Mouse (Mus musculus) hindbrain, embryonic 10.5 days (tissue): ENCODE results near the gene Pgf. TPM values are rescaled to one million over a fixed set of nuclear protein-coding genes. Genes with fewer than 3 reads are reported as not detected.

Experiments
- DNase-seq: peaks from one replicate; pipeline ENCODE4 v3.0.0-alpha.2; 2017; ENCODE audit warnings: low spot score
- H3K27ac ChIP-seq: fragments of 300-500 bp; sonication (generic); 2 replicates; pipeline ENCODE4 v1.5.1; 2016; ENCODE audit warnings: mild to moderate bottlenecking, moderate library complexity
- H3K27me3 ChIP-seq: fragments of 300-500 bp; sonication (generic); 2 replicates; pipeline ENCODE4 v1.6.1; 2016; ENCODE audit warnings: mild to moderate bottlenecking; ENCODE audit not compliant: poor library complexity, insufficient read depth, severe bottlenecking
- H3K36me3 ChIP-seq: fragments of 300-500 bp; sonication (generic); 2 replicates; pipeline ENCODE4 v1.6.1; 2016; ENCODE audit warnings: mild to moderate bottlenecking, moderate library complexity
- H3K4me1 ChIP-seq: fragments of 300-500 bp; sonication (generic); replicated peaks from 2 replicates; pipeline ENCODE4 v1.6.1; 2016; ENCODE audit warnings: mild to moderate bottlenecking
- H3K4me3 ChIP-seq: fragments of 300-500 bp; sonication (generic); 2 replicates; pipeline ENCODE4 v1.5.1; 2016; ENCODE audit warnings: mild to moderate bottlenecking, moderate library complexity
- H3K9me3 ChIP-seq: fragments of 300-500 bp; sonication (generic); 2 replicates; pipeline ENCODE4 v1.6.1; 2016; ENCODE audit warnings: mild to moderate bottlenecking, moderate library complexity
- WGBS: fragments of 180-500 bp; shearing (Covaris S2); methylation state at CpG from one replicate; pipeline ENCODE4 v1.1.7; 2016; 5-methylcytosine and 5-hydroxymethylcytosine counted together
- polyA plus RNA-seq: library from polyadenylated mRNA; unstranded; fragments of >200 nt; fragmentation: Nextera tagmentation; extraction: Ambion mirVana; gene quantifications from 2 replicates; pipeline ENCODE4 v1.2.1, GENCODE M21; 2016

The Pgf gene
- polyA plus RNA-seq, result 5.8 and 8.0 TPM in 2 replicates

- peak within 1 kb of the TSS; percentile 46 for H3K4me3 ChIP-seq
- 75% methylated on average over 10 of the region's 10 CpGs for WGBS
- no peaks in the 10 kb centered on the region for H3K9me3 ChIP-seq
- DNase-seq, result no peak
- peaks cover 65% of the 10 kb centered on the region for H3K4me1 ChIP-seq
- H3K36me3 ChIP-seq, result no peaks in the 10 kb centered on the region
- peak within 1 kb of the TSS; percentile 63 for H3K27ac ChIP-seq
- H3K27me3 ChIP-seq, result peaks cover 81% of the 10 kb centered on the region
Observed at GRCm38 (mm10) chr12:85177740-85178239, at the start of gene Pgf. Gene Pgf, minus strand, starts transcription at chr12:85177790.

- Histone ChIP-seq H3K27ac (no peak overlapping the region), H3K27me3 (no peaks in the 10 kb centered on the region), H3K4me3 (no peak overlapping the region), H3K9me3 (no peaks in the 10 kb centered on the region), H3K4me1 (peaks cover 8% of the 10 kb centered on the region), H3K36me3 (peaks cover 55% of the 10 kb centered on the region)
- WGBS, result 66% methylated on average over 7 of the region's 7 CpGs
- DNase-seq, result no peak
Observed at GRCm38 (mm10) chr12:85227227-85227626, 49.6 kb upstream of the Pgf start.

- no peaks in the 10 kb centered on the region for H3K27me3 ChIP-seq
- peaks cover 28% of the 10 kb centered on the region for H3K4me1 ChIP-seq
- peak overlapping the region; percentile 88 for H3K27ac ChIP-seq
- H3K36me3 ChIP-seq, result peaks cover 42% of the 10 kb centered on the region
- peak overlapping the region; percentile 92 for H3K4me3 ChIP-seq
- no peaks in the 10 kb centered on the region for H3K9me3 ChIP-seq
- DNase-seq, result no peak
- WGBS, result 5% methylated on average over 12 of the region's 12 CpGs
Observed at GRCm38 (mm10) chr12:85219905-85220290, 42.3 kb upstream of the Pgf start.

- Histone ChIP-seq H3K9me3 (no peaks in the 10 kb centered on the region), H3K4me3 (peak within 1 kb of the TSS; percentile 92), H3K36me3 (peaks cover 37% of the 10 kb centered on the region), H3K4me1 (peaks cover 28% of the 10 kb centered on the region), H3K27me3 (no peaks in the 10 kb centered on the region), H3K27ac (peak within 1 kb of the TSS; percentile 88)
- under 1% methylated on average over 54 of the region's 54 CpGs for WGBS
- DNase-seq, result peak; percentile 98
Observed at GRCm38 (mm10) chr12:85219236-85219904, 41.8 kb upstream of the Pgf start, which contains the start of gene Eif2b2. Gene Eif2b2, plus strand, starts transcription at chr12:85219481.

- Histone ChIP-seq H3K4me3 (no peak overlapping the region), H3K27me3 (no peaks in the 10 kb centered on the region), H3K9me3 (no peaks in the 10 kb centered on the region), H3K4me1 (peaks cover 28% of the 10 kb centered on the region), H3K36me3 (peaks cover 22% of the 10 kb centered on the region), H3K27ac (no peak overlapping the region)
- 82% methylated on average over 2 of the region's 2 CpGs for WGBS
- DNase-seq, result no peak
Observed at GRCm38 (mm10) chr12:85217733-85218310, 40.2 kb upstream of the Pgf start.

GRCm38 (mm10) chr12:85215031-85215430 lies 37.4 kb upstream of the Pgf start:
- H3K9me3 ChIP-seq, result no peaks in the 10 kb centered on the region
- H3K4me1 ChIP-seq, result peaks cover 13% of the 10 kb centered on the region
- H3K36me3 ChIP-seq, result no peaks in the 10 kb centered on the region
- no peaks in the 10 kb centered on the region for H3K27me3 ChIP-seq
- 75% methylated on average over 5 of the region's 5 CpGs for WGBS
- no peak for DNase-seq
- no peak overlapping the region for H3K27ac ChIP-seq
- no peak overlapping the region for H3K4me3 ChIP-seq

GRCm38 (mm10) chr12:85208687-85209199 lies 31.2 kb upstream of the Pgf start:
- H3K27ac ChIP-seq, result no peak overlapping the region
- DNase-seq, result no peak
- WGBS, result 41% methylated on average over 7 of the region's 7 CpGs
- H3K4me1 ChIP-seq, result 0 out of 2 replicates have a peak, but pooled peaks cover 6% of the 10 kb centered on the region
- no peaks in the 10 kb centered on the region for H3K9me3 ChIP-seq
- H3K36me3 ChIP-seq, result no peaks in the 10 kb centered on the region
- H3K27me3 ChIP-seq, result no peaks in the 10 kb centered on the region
- no peak overlapping the region for H3K4me3 ChIP-seq

GRCm38 (mm10) chr12:85205425-85205824 lies 27.8 kb upstream of the Pgf start:
- DNase-seq, result no peak
- Histone ChIP-seq H3K27ac (0 out of 2 replicates have a peak overlapping the region, but pooled peaks have one; percentile 5), H3K4me1 (peaks cover 25% of the 10 kb centered on the region), H3K4me3 (no peak overlapping the region), H3K36me3 (no peaks in the 10 kb centered on the region), H3K27me3 (no peaks in the 10 kb centered on the region), H3K9me3 (no peaks in the 10 kb centered on the region)
- WGBS, result 88% methylated on average over 10 of the region's 10 CpGs

GRCm38 (mm10) chr12:85204105-85204504 lies 26.5 kb upstream of the Pgf start:
- H3K27ac ChIP-seq, result no peak overlapping the region
- H3K4me1 ChIP-seq, result peaks cover 25% of the 10 kb centered on the region
- WGBS, result 56% methylated on average over 8 of the region's 8 CpGs
- H3K27me3 ChIP-seq, result no peaks in the 10 kb centered on the region
- no peaks in the 10 kb centered on the region for H3K36me3 ChIP-seq
- no peaks in the 10 kb centered on the region for H3K9me3 ChIP-seq
- DNase-seq, result no peak
- no peak overlapping the region for H3K4me3 ChIP-seq

- no peak for DNase-seq
- Histone ChIP-seq H3K9me3 (no peaks in the 10 kb centered on the region), H3K36me3 (no peaks in the 10 kb centered on the region), H3K27ac (no peak overlapping the region), H3K27me3 (no peaks in the 10 kb centered on the region), H3K4me3 (no peak overlapping the region), H3K4me1 (peaks cover 25% of the 10 kb centered on the region)
- WGBS, result 83% methylated on average over 5 of the region's 5 CpGs
Observed at GRCm38 (mm10) chr12:85203699-85204098, 26.1 kb upstream of the Pgf start.

GRCm38 (mm10) chr12:85202191-85202590 lies 24.6 kb upstream of the Pgf start:
- Histone ChIP-seq H3K27me3 (0 out of 2 replicates have a peak, but pooled peaks cover 1% of the 10 kb centered on the region), H3K4me3 (no peak overlapping the region), H3K36me3 (no peaks in the 10 kb centered on the region), H3K27ac (peak overlapping the region; percentile 75; the same call in 1 of the 2 replicates), H3K4me1 (peaks cover 36% of the 10 kb centered on the region), H3K9me3 (no peaks in the 10 kb centered on the region)
- WGBS, result 82% methylated on average over 7 of the region's 7 CpGs
- no peak for DNase-seq

GRCm38 (mm10) chr12:85201830-85202147 lies 24.2 kb upstream of the Pgf start:
- Histone ChIP-seq H3K4me1 (peaks cover 40% of the 10 kb centered on the region), H3K27ac (peak overlapping the region; percentile 75), H3K9me3 (no peaks in the 10 kb centered on the region), H3K36me3 (no peaks in the 10 kb centered on the region), H3K27me3 (0 out of 2 replicates have a peak, but pooled peaks cover 4% of the 10 kb centered on the region), H3K4me3 (no peak overlapping the region)
- no peak for DNase-seq
- WGBS, result 79% methylated on average over 2 of the region's 2 CpGs
